Mouse (Mus musculus) Muller cell, postnatal 12 days (primary cell): ENCODE measurements around the gene Olfm2.

Source experiments
- DNase-seq: peaks from one replicate; pipeline ENCODE4 v3.0.0-alpha.2; 2015; ENCODE audit errors: inconsistent ontology term

Olfm2 gene

DNA sequence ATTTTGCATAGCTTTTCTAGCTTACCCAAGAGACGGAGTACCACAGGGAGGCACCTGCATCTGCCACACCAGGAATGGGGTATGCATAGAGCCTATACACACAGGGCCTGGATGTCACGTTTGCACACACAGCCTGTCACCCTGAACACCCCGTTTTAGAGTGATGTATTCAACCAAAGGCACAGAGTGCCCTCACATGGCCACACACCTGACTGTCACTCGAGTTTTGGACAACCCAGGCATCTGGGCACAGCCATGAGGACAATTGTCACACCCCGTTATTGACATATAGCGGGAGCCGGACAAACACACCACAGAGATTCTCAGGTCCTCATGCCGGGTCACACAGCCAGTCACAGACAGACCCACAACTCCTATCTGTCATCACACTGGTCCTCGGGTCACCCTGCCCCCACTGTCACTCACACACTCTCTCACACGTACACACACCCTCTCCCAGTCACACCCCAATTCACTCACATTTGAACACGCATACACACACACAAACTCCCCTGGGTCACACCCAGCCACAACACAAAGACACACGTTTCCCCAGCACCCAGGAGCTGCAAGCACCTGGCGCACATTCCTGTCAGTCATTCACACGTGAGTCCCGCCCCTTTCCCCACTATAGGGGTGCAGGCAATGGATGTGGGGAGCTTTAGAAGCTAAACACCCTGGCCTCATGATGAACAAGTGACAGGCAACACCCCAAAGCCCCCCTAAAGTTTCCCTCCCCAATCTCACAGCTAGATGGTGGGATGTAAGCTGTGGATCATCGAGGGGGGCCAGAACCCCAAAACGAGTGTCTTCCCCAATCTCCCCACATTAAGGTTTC lies 801 bp downstream of the Olfm2 start:
- DNase-seq = no peak

DNA sequence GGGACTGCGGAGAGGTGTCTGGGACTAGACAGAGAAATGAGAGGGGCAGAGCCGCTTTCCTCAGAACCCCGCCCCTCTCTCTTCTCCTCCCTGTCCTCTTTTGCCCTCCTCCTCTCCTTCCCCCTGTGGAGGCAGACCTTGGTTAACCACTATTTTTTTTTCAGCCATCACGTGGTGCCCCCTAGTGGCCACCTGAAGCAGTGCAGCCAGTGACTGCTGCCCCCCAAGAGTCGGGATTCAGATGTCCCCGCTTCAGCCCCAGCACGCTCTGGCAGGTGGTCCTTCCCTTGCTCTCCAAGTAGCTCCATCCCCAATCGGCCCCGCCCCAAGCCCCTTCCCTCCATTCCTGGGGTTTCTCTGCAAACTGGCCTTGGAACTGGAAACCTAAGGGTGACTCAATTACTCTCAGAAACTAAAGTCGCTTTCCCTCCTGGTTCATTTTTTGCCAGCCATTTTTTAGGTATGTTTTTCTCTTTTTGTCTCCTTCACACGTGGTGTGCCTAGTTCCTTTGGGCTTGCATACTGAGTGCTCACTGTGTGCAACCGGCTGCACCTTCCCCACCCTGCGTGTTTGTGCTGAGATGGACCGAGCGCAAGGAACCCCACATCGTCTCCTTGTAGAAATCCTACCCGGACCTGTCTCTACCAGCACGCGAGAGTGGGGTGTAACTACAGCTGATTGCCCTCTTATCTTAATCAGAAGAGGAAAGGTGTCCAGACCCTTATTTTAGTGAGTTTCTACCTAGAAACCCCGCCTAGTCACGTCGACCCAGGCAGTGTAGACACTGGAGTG lies 2.0 kb downstream of the Olfm2 start:
- DNase-seq = no peak

DNA sequence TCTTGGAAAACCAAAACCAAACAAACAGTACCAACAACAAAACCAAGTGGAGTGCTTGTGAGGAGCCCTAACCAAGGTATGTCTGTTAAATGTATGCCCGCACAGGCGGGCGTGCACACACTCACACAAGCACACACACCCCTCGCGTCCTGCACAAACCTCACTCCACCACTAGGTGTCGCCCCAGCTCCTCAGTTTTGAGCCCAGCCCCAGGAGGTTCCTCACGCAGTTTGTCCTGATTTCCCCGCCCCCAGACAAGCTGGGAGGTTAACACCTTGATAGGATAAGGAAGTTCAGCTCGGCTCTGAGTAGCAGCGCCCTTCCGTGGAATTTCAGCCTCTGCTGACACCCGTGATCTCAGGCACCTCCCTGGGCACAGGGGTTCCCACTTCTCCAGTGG lies 5.7 kb downstream of the Olfm2 start:
- peak; percentile 81 for DNase-seq

DNA sequence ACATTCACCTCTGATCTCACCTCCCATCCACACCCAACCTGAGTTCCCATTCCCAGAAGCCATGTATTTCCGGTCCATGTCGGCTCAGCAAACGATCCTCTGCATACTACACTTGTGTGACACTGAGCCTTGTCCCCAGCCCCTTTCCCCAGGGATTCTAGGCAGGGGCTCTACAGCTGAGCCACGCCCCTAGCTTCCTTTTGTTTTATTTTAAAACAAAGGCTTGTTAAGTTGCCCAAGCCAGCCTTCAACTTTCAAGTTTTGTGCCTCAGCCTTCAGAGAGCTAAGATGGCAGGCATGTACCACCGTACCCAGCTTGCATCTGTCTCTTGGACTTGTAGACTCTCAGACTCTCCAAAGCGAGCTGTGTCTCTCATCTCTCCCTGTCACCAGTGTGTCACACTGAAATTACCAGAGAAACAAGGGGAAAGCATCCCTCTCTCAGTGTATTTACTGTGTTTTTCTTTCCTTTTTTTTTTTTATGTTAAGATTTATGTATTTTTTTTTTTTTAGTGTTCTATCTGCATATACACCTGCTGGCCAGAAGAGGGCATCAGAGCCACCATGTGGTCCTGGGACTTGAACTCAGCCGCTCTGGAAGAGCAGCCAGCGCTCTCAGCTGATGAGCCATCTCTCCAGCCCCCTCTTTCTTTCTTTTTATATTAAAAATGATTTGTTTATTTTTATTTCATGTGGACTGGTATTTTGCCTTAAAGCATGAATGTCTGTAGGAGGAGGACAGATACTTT lies 7.7 kb downstream of the Olfm2 start:
- no peak for DNase-seq

GRCm38 (mm10) chr9:20737227-20737626 lies 8.9 kb downstream of the Olfm2 start:
- DNase-seq = no peak

- no peak for DNase-seq
Observed at GRCm38 (mm10) chr9:20734692-20735091, 11.5 kb downstream of the Olfm2 start.

- no peak for DNase-seq
Observed at GRCm38 (mm10) chr9:20731797-20732196, 14.4 kb downstream of the Olfm2 start.

- DNase-seq = no peak
Observed at GRCm38 (mm10) chr9:20729451-20729850, 16.7 kb downstream of the Olfm2 start.

DNA sequence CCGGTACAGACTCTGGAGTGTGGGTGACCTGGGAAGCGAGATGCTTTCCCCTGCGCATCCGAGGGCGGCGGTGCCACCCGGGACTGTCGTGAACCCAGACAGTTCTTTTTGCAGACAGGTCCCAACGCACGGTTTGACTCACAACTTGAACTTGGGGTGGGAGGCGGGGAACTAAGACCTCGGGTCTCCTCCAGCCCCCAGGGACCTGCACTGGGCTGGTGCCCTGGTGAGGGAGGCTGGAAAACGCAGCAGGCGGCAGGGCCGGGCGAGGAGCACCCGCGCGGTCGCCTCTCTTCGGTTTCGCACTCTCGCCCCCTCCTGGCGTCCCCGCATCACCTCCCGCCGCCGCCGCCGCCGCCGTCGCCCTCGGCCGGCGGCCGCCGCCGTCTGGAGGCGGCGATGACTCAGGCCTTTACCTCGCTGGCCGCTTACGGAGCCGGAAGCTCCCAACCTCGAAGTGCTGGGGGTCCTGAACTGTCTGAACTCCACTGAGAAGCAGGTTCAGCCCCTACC lies 18.5 kb downstream of the Olfm2 start:
- DNase-seq = peak; percentile 87

GRCm38 (mm10) chr9:20726859-20727600 lies 19.1 kb downstream of the Olfm2 start:
- DNase-seq = peak; percentile 68

GRCm38 (mm10) chr9:20726134-20726858 lies 19.9 kb downstream of the Olfm2 start:
- DNase-seq = no peak

- DNase-seq = no peak
Observed at GRCm38 (mm10) chr9:20721582-20721981, 24.6 kb downstream of the Olfm2 start.

GRCm38 (mm10) chr9:20715332-20715731 lies 30.8 kb downstream of the Olfm2 start:
- DNase-seq = no peak

DNA sequence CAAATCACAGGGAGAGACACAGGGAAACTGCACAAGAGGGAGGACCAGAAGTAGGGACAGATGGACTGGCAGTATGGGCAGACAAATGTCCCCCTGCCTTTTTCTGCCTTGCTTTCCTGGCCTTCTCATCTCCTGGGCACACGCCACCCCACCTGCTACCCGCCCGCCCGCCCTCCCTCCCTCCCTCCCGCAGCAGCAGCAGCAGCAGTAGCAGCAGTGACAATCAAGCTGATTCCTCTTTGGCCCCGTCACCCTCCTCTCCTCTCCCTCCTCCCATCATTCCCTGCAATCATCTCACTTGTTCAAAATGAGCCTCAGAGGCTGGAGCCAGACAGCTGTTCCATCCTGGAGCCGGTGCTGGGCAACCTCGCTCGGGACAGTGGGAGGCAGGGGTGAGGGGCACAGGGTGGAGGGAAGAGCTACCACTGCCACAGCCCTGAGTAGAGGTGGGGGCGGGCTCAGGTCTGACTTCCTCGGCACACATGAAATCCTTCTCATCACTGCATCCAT lies 32.6 kb downstream of the Olfm2 start:
- peak; percentile 37 for DNase-seq

- DNase-seq = no peak
Observed at GRCm38 (mm10) chr9:20712934-20713477, 33.1 kb downstream of the Olfm2 start.

- DNase-seq = peak; percentile 42
Observed at GRCm38 (mm10) chr9:20710471-20710870, 35.7 kb downstream of the Olfm2 start.

DNA sequence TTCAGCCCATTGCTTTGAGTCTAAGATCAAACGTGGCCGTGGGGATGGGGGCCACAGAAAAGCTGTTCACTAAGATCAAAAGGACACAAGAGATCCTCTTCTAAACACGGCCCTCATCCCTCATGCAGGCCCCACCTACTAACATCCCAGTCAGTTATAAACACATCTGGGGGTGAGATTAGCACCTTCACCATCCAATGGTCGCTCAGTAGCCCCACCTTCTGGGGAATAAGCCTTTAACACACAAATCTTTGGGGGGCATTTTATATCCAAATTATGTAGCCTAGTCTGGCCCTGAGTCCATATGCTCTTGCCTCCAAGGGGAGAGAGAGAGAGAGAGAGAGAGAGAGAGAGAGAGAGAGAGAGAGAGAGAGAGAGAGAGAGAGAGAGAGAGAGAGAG lies 40.2 kb downstream of the Olfm2 start:
- DNase-seq = no peak

GRCm38 (mm10) chr9:20705420-20705819 lies 40.7 kb downstream of the Olfm2 start:
- DNase-seq = no peak

DNA sequence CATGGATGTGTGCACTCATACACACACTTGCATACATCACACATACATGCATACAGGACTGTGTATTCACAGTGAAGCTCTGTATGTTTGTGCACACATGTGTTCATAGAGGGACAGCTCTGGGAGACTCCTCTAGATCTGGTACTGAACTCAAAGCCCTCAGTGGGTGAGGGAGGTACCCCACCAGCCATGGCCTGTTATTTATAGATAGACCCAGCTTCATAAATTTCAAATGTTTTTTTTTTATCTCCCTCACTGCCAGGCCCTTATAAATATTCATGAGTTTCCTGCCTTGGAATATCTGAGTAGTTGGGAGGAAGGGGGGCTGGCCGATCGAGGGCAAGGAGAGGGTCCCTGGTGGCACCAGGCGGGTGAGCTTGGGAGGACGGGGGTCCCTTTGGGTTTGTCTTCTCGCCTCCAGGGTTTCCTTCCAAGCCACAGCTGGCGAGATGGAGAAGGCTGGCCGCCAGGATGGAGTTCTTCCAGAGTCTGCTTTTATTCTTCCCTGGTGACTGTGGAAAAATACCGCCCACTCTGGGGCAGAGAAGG lies 42.2 kb downstream of the Olfm2 start:
- DNase-seq = no peak

GRCm38 (mm10) chr9:20697466-20697865 lies 48.7 kb downstream of the Olfm2 start:
- peak; percentile 96 for DNase-seq
